Mouse (Mus musculus): Measurements from ENCODE around the gene Rbx1. TPM values are rescaled to one million over a fixed set of nuclear protein-coding genes. Genes with fewer than 3 reads are reported as not detected.

Rbx1 gene
- polyA plus RNA-seq, 1 experiment from 2014 or later, result 527 TPM

DNA sequence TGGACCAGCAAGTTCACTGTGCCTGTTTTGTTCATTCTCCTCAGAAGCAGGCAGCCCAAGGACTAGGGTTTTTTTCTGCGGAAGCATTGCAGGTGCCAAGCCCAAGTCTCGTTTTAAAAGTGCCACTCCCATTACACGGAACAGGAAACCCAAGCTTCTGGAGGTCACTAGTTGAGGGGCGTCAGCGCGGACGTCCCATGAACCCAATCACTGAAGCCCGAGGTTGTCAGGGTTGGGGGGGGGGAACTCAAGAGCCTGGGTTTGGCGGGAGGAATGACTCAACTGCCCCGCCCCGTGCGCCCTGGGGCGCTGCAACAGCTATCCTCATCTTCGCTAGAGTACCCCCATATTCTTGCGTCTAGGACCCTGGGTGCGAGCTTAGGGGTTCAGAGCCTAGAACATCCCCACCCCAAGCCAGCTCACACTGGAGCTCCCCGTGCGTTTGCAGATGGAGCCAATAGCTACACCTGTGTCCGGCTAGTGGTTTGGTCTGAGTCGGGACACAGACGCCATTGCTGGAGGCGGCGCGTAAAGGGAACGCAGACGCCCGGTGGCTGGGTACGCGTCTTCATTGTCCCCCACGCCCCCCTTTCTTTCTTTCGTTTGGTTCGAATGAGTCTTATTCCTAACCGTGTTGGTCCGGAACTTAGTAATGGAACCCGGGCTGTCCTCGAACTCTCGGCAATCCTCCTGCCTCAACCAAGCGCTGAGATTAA, 56.1 kb downstream of the Rbx1 start:
- peak; percentile 50 for ATAC-seq (ENCODE audit: insufficient number of reproducible peaks, insufficient read depth, low FRiP score, low read depth)
- peak overlapping the region; percentile 50 for H3K4me3 ChIP-seq (ENCODE audit: low read depth, low read length)
- no peaks in the 10 kb centered on the region for H3K36me3 ChIP-seq (ENCODE audit: control insufficient read depth, insufficient read depth, low read length)
- peak overlapping the region; percentile 14 for H3K9ac ChIP-seq (replicated peaks; ENCODE audit: low read depth, low read length)
- H3K9me3 ChIP-seq (ENCODE audit: control insufficient read depth, low read depth, low read length), result no peaks in the 10 kb centered on the region
- no peaks in the 10 kb centered on the region for H3K27me3 ChIP-seq (ENCODE audit: control insufficient read depth, insufficient read depth, low read length)
- under 1% methylated on average over 38 of the region's 38 CpGs for WGBS
- no peaks in the 10 kb centered on the region; the same call in 1 of the 2 replicates for H3K4me1 ChIP-seq (ENCODE audit: control insufficient read depth, insufficient read depth, low read length)
- peak overlapping the region; percentile 94 for H3K27ac ChIP-seq (ENCODE audit: low read length)
- peak overlapping the region; percentile 91 for H3K4me2 ChIP-seq (replicated peaks; ENCODE audit: low read depth, low read length)

DNA sequence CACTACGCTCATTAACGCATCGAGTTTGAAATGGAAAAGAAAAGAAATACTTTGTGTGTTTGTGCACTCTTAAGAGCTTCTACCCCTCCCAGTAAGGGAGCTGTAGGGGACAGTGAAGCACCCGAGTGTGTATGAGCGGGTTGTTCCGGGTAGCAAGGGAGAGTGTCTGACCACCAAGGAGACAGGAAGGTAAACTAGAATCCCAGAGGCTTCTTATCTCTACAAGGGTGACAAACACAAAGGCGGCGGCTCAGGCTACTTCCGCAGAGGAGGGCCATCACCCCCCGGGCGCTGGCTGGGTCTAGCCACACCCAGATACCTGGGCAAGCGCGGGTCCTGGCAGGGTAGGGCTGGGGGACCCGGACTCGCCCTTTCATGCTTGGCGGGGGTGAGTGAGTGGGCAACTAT, 56.7 kb downstream of the Rbx1 start:
- Histone ChIP-seq H3K27ac (ENCODE audit: low read length) (peak overlapping the region; percentile 94), H3K27me3 (ENCODE audit: control insufficient read depth, insufficient read depth, low read length) (no peaks in the 10 kb centered on the region), H3K4me1 (ENCODE audit: control insufficient read depth, insufficient read depth, low read length) (no peaks in the 10 kb centered on the region; the same call in 1 of the 2 replicates), H3K36me3 (ENCODE audit: control insufficient read depth, insufficient read depth, low read length) (no peaks in the 10 kb centered on the region), H3K4me2 (replicated peaks; ENCODE audit: low read depth, low read length) (peak overlapping the region; percentile 91), H3K4me3 (ENCODE audit: low read depth, low read length) (peak overlapping the region; percentile 50), H3K9ac (replicated peaks; ENCODE audit: low read depth, low read length) (peak overlapping the region; percentile 14), H3K9me3 (ENCODE audit: control insufficient read depth, low read depth, low read length) (no peaks in the 10 kb centered on the region)
- peak; percentile 88 for ATAC-seq (ENCODE audit: insufficient number of reproducible peaks, insufficient read depth, low FRiP score, low read depth)
- under 1% methylated on average over 16 of the region's 16 CpGs for WGBS

DNA sequence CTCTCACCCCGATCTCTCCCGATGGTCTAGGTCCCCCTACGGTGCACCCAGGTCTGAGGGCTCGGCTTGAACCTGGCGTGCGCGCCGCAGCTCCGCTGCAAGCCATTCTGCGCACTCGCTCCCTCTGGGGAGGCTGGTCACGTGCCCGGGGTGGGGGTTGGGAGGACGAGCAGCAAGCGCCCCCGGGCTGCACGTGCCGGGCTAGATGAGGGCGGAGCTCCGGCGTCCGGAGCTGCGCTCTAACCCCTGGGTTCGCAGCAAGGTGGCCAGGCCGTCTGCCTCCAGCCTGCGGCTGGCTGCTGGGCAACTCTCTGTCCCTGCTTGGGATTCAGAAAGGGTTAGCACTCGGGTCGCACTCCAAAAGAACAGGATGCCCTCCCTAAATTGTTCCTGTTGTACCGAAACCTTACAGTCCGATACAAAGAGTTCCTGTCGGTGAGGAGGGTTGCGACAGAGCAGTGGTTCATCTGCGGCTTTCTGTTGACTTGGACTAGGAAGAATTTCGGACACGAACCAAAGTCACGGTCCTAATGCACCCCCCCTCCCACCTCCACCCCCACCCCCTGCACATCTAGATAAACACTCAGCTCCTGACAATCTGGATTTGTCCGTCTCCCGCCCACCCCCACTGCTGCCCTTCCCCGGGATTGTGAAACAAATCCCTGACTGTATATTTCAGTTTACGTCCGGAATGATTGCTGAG, 57.2 kb downstream of the Rbx1 start:
- no peaks in the 10 kb centered on the region for H3K27me3 ChIP-seq (ENCODE audit: control insufficient read depth, insufficient read depth, low read length)
- H3K4me1 ChIP-seq (ENCODE audit: control insufficient read depth, insufficient read depth, low read length), result no peaks in the 10 kb centered on the region; the same call in 1 of the 2 replicates
- peak overlapping the region; percentile 50 for H3K4me3 ChIP-seq (ENCODE audit: low read depth, low read length)
- under 1% methylated on average over 41 of the region's 41 CpGs for WGBS
- no peaks in the 10 kb centered on the region for H3K9me3 ChIP-seq (ENCODE audit: control insufficient read depth, low read depth, low read length)
- H3K36me3 ChIP-seq (ENCODE audit: control insufficient read depth, insufficient read depth, low read length), result no peaks in the 10 kb centered on the region
- peak overlapping the region; percentile 94 for H3K27ac ChIP-seq (ENCODE audit: low read length)
- H3K4me2 ChIP-seq (replicated peaks; ENCODE audit: low read depth, low read length), result peak overlapping the region; percentile 91
- ATAC-seq (ENCODE audit: insufficient number of reproducible peaks, insufficient read depth, low FRiP score, low read depth), result peak; percentile 92
- H3K9ac ChIP-seq (replicated peaks; ENCODE audit: low read depth, low read length), result peak overlapping the region; percentile 14

DNA sequence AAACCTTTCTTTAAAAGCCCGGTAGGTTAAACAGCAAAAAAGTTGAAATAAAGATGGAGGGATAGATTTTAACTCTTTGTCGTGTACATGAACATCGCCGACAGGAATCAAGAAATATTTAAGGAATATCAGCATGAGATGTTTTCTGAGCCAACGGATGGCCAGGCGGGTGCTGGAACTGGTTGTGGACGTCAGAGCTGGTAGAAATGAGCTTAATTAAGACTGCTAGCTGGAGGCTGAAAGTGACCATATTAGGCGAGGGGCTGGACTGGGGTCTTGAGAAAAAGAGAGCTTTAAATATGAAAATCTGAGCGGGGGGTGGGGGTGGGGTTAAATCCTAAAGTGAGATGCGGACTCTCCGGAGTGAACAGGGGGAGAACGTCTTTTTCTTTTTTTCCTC, 57.8 kb downstream of the Rbx1 start:
- Histone ChIP-seq H3K9ac (replicated peaks; ENCODE audit: low read depth, low read length) (peak overlapping the region; percentile 14), H3K36me3 (ENCODE audit: control insufficient read depth, insufficient read depth, low read length) (no peaks in the 10 kb centered on the region), H3K9me3 (ENCODE audit: control insufficient read depth, low read depth, low read length) (no peaks in the 10 kb centered on the region), H3K27me3 (ENCODE audit: control insufficient read depth, insufficient read depth, low read length) (no peaks in the 10 kb centered on the region), H3K4me2 (replicated peaks; ENCODE audit: low read depth, low read length) (peak overlapping the region; percentile 91), H3K4me3 (ENCODE audit: low read depth, low read length) (peak overlapping the region; percentile 50), H3K27ac (ENCODE audit: low read length) (peak overlapping the region; percentile 94), H3K4me1 (ENCODE audit: control insufficient read depth, insufficient read depth, low read length) (no peaks in the 10 kb centered on the region; the same call in 1 of the 2 replicates)
- 1% methylated on average over 12 of the region's 12 CpGs for WGBS
- no peak for ATAC-seq (ENCODE audit: insufficient number of reproducible peaks, insufficient read depth, low FRiP score, low read depth)

Other genes starting within 250 kb of the Rbx1 start
- gene Mchr1, start 230.8 kb upstream of the Rbx1 start, polyA plus RNA-seq (2014; fragmentation: Nextera tagmentation; extraction: Ambion mirVana), result 0.26 and 1.0 TPM in 2 replicates
- gene Slc25a17, start 105.5 kb upstream of the Rbx1 start, polyA plus RNA-seq (2014; fragmentation: Nextera tagmentation; extraction: Ambion mirVana), result 110 and 114 TPM in 2 replicates
- gene St13, start 66.2 kb upstream of the Rbx1 start, polyA plus RNA-seq (2014; fragmentation: Nextera tagmentation; extraction: Ambion mirVana), result 153 and 154 TPM in 2 replicates
- 7.8 and 9.0 TPM in 2 replicates for gene Xpnpep3, start 66.2 kb upstream of the Rbx1 start, polyA plus RNA-seq (2014; fragmentation: Nextera tagmentation; extraction: Ambion mirVana)
- gene Dnajb7, start 58.0 kb upstream of the Rbx1 start, polyA plus RNA-seq (2014; fragmentation: Nextera tagmentation; extraction: Ambion mirVana), result 1.5 and 2.3 TPM in 2 replicates
- 32.6 and 39.7 TPM in 2 replicates for gene Ep300, start 119.1 kb downstream of the Rbx1 start, polyA plus RNA-seq (2014; fragmentation: Nextera tagmentation; extraction: Ambion mirVana)
- gene L3mbtl2, start 197.6 kb downstream of the Rbx1 start, polyA plus RNA-seq (2014; fragmentation: Nextera tagmentation; extraction: Ambion mirVana), result 18.0 and 19.1 TPM in 2 replicates
- 3.0 and 4.7 TPM in 2 replicates for gene Chadl, start 231.0 kb downstream of the Rbx1 start, polyA plus RNA-seq (2014; fragmentation: Nextera tagmentation; extraction: Ambion mirVana)

Measured in stomach, embryonic 14.5 days (tissue).